Mouse (Mus musculus): ENCODE measurements around the gene Rhot1. TPM values are rescaled to one million over a fixed set of nuclear protein-coding genes. Genes with fewer than 3 reads are reported as not detected.

The Rhot1 gene
- polyA plus RNA-seq, 1 experiment, result 48.5 TPM

- DNase-seq (ENCODE audit: low read depth), result peak; percentile 87
- no peak for TF ChIP-seq CTCF (IDR thresholded peaks at IDR 0.05; ENCODE audit: borderline replicate concordance, extremely low read depth, insufficient read depth, insufficient read length)
- TF ChIP-seq POLR2A (IDR thresholded peaks at IDR 0.05; ENCODE audit: borderline replicate concordance, extremely low read depth, insufficient read depth, insufficient read length, poor library complexity, severe bottlenecking), result no peak
Measured at GRCm38 (mm10) chr11:80292463-80292862, 83.6 kb downstream of the Rhot1 start.

GRCm38 (mm10) chr11:80295066-80295465 lies 86.2 kb downstream of the Rhot1 start:
- peak; percentile 69 for DNase-seq (ENCODE audit: low read depth)
- TF ChIP-seq POLR2A (IDR thresholded peaks at IDR 0.05; ENCODE audit: borderline replicate concordance, extremely low read depth, insufficient read depth, insufficient read length, poor library complexity, severe bottlenecking) (no peak), CTCF (IDR thresholded peaks at IDR 0.05; ENCODE audit: borderline replicate concordance, extremely low read depth, insufficient read depth, insufficient read length) (no peak)

GRCm38 (mm10) chr11:80295785-80296184 lies 87.0 kb downstream of the Rhot1 start:
- TF ChIP-seq POLR2A (IDR thresholded peaks at IDR 0.05; ENCODE audit: borderline replicate concordance, extremely low read depth, insufficient read depth, insufficient read length, poor library complexity, severe bottlenecking), result no peak
- no peak for TF ChIP-seq CTCF (IDR thresholded peaks at IDR 0.05; ENCODE audit: borderline replicate concordance, extremely low read depth, insufficient read depth, insufficient read length)
- DNase-seq (ENCODE audit: low read depth), result no peak

- TF ChIP-seq CTCF (IDR thresholded peaks at IDR 0.05; ENCODE audit: borderline replicate concordance, extremely low read depth, insufficient read depth, insufficient read length) (no peak), POLR2A (IDR thresholded peaks at IDR 0.05; ENCODE audit: borderline replicate concordance, extremely low read depth, insufficient read depth, insufficient read length, poor library complexity, severe bottlenecking) (no peak)
- peak; percentile 83 for DNase-seq (ENCODE audit: low read depth)
Measured at GRCm38 (mm10) chr11:80299513-80300235, 90.9 kb downstream of the Rhot1 start.

- TF ChIP-seq POLR2A (IDR thresholded peaks at IDR 0.05; ENCODE audit: borderline replicate concordance, extremely low read depth, insufficient read depth, insufficient read length, poor library complexity, severe bottlenecking) (peak; percentile 73), CTCF (IDR thresholded peaks at IDR 0.05; ENCODE audit: borderline replicate concordance, extremely low read depth, insufficient read depth, insufficient read length) (no peak)
- DNase-seq (ENCODE audit: low read depth), result peak; percentile 86
Measured at GRCm38 (mm10) chr11:80300551-80301315, 91.9 kb downstream of the Rhot1 start, which contains the start of gene Rhbdl3. TSS of gene Rhbdl3 (plus strand) at chr11:80300912.

GRCm38 (mm10) chr11:80301316-80302045 lies 92.7 kb downstream of the Rhot1 start:
- 0 out of 2 replicates have a peak, but pooled peaks have one; percentile 3 for TF ChIP-seq POLR2A (IDR thresholded peaks at IDR 0.05; ENCODE audit: borderline replicate concordance, extremely low read depth, insufficient read depth, insufficient read length, poor library complexity, severe bottlenecking)
- TF ChIP-seq CTCF (IDR thresholded peaks at IDR 0.05; ENCODE audit: borderline replicate concordance, extremely low read depth, insufficient read depth, insufficient read length), result peak; percentile 37; the same call in 1 of the 2 replicates
- peak; percentile 89 for DNase-seq (ENCODE audit: low read depth)

- no peak for DNase-seq (ENCODE audit: low read depth)
- TF ChIP-seq POLR2A (IDR thresholded peaks at IDR 0.05; ENCODE audit: borderline replicate concordance, extremely low read depth, insufficient read depth, insufficient read length, poor library complexity, severe bottlenecking) (no peak), CTCF (IDR thresholded peaks at IDR 0.05; ENCODE audit: borderline replicate concordance, extremely low read depth, insufficient read depth, insufficient read length) (no peak)
Measured at GRCm38 (mm10) chr11:80302046-80302390, 93.2 kb downstream of the Rhot1 start.

- TF ChIP-seq CTCF (IDR thresholded peaks at IDR 0.05; ENCODE audit: borderline replicate concordance, extremely low read depth, insufficient read depth, insufficient read length), result no peak
- TF ChIP-seq POLR2A (IDR thresholded peaks at IDR 0.05; ENCODE audit: borderline replicate concordance, extremely low read depth, insufficient read depth, insufficient read length, poor library complexity, severe bottlenecking), result no peak
- DNase-seq (ENCODE audit: low read depth), result peak; percentile 94
Measured at GRCm38 (mm10) chr11:80302536-80302935, 93.7 kb downstream of the Rhot1 start.

- TF ChIP-seq CTCF (IDR thresholded peaks at IDR 0.05; ENCODE audit: borderline replicate concordance, extremely low read depth, insufficient read depth, insufficient read length) (no peak), POLR2A (IDR thresholded peaks at IDR 0.05; ENCODE audit: borderline replicate concordance, extremely low read depth, insufficient read depth, insufficient read length, poor library complexity, severe bottlenecking) (no peak)
- no peak for DNase-seq (ENCODE audit: low read depth)
Measured at GRCm38 (mm10) chr11:80303746-80304145, 94.9 kb downstream of the Rhot1 start.

- DNase-seq (ENCODE audit: low read depth), result peak; percentile 59
Measured at GRCm38 (mm10) chr11:80304846-80305245, 96.0 kb downstream of the Rhot1 start.

GRCm38 (mm10) chr11:80308537-80308936 lies 99.7 kb downstream of the Rhot1 start:
- peak; percentile 58 for DNase-seq (ENCODE audit: low read depth)
- TF ChIP-seq CTCF (IDR thresholded peaks at IDR 0.05; ENCODE audit: borderline replicate concordance, extremely low read depth, insufficient read depth, insufficient read length) (no peak), POLR2A (IDR thresholded peaks at IDR 0.05; ENCODE audit: borderline replicate concordance, extremely low read depth, insufficient read depth, insufficient read length, poor library complexity, severe bottlenecking) (no peak)

More at GRCm38 (mm10) chr11:80304846-80305245, 96.0 kb downstream of the Rhot1 start:
- no peak for TF ChIP-seq CTCF (IDR thresholded peaks at IDR 0.05; ENCODE audit: borderline replicate concordance, extremely low read depth, insufficient read depth, insufficient read length)
- no peak for TF ChIP-seq POLR2A (IDR thresholded peaks at IDR 0.05; ENCODE audit: borderline replicate concordance, extremely low read depth, insufficient read depth, insufficient read length, poor library complexity, severe bottlenecking)

Measured in brain, embryonic 14.5 days (tissue).